Mouse (Mus musculus) stomach, postnatal 0 days (tissue): ENCODE measurements around the gene Ccdc9. TPM values are rescaled to one million over a fixed set of nuclear protein-coding genes. Genes with fewer than 3 reads are reported as not detected.

Experiments used
- ATAC-seq: fragments of 200-750 bp; cut with Nextera tagmentation; 2 replicates; pipeline ENCODE4 v1.8.0; 2017; ENCODE audit not compliant: low FRiP score, low TSS enrichment
- DNase-seq: peaks from one replicate; pipeline ENCODE4 v3.0.0-alpha.2; 2016; ENCODE audit warnings: low spot score
- H3K27ac ChIP-seq: fragments of 300-500 bp; sonication (generic); replicated peaks from 2 replicates; pipeline ENCODE4 v1.5.1; 2014; ENCODE audit warnings: mild to moderate bottlenecking, control low read depth
- H3K27me3 ChIP-seq: fragments of 300-500 bp; sonication (generic); 2 replicates; pipeline ENCODE4 v1.6.1; 2014; ENCODE audit warnings: low read length; ENCODE audit not compliant: control insufficient read depth, insufficient read depth
- H3K36me3 ChIP-seq: fragments of 300-500 bp; sonication (generic); 2 replicates; pipeline ENCODE4 v1.6.1; 2014; ENCODE audit warnings: low read length, mixed read lengths; ENCODE audit not compliant: control insufficient read depth, insufficient read depth
- H3K4me1 ChIP-seq: fragments of 300-500 bp; sonication (generic); replicated peaks from 2 replicates; pipeline ENCODE4 v1.6.1; 2014; ENCODE audit warnings: antibody characterized with exemption; ENCODE audit not compliant: control insufficient read depth, insufficient read depth
- H3K4me2 ChIP-seq: fragments of 300-500 bp; sonication (generic); replicated peaks from 2 replicates; pipeline ENCODE4 v1.6.1; 2014; ENCODE audit warnings: low read depth, mild to moderate bottlenecking, control low read depth, moderate library complexity
- H3K4me3 ChIP-seq: fragments of 300-500 bp; sonication (generic); 2 replicates; pipeline ENCODE4 v1.5.1; 2014; ENCODE audit warnings: low read depth, low read length, control low read depth
- H3K9ac ChIP-seq: fragments of 300-500 bp; sonication (generic); 2 replicates; pipeline ENCODE4 v1.6.1; 2014; ENCODE audit warnings: mild to moderate bottlenecking, low read length, control low read depth, mixed read lengths
- H3K9me3 ChIP-seq: fragments of 300-500 bp; sonication (generic); 2 replicates; pipeline ENCODE4 v1.6.1; 2016; ENCODE audit warnings: low read length; ENCODE audit not compliant: control insufficient read depth
- CTCF ChIP-seq: IDR thresholded peaks from 2 replicates; pipeline ENCODE4 v1.5.1; 2016; ENCODE audit warnings: antibody characterized with exemption, low read depth, mild to moderate bottlenecking, moderate library complexity
- EP300 ChIP-seq: optimal IDR thresholded peaks from 2 replicates; pipeline ENCODE3; 2016; ENCODE audit warnings: antibody characterized with exemption
- WGBS: fragments of 180-500 bp; shearing (Covaris S2); extraction: QIAGEN DNeasy Blood & Tissue Kit; methylation state at CpG from one replicate; pipeline ENCODE4 v1.1.7; 2014; 5-methylcytosine and 5-hydroxymethylcytosine counted together
- polyA plus RNA-seq: library from polyadenylated mRNA; unstranded; fragments of >200 nt; fragmentation: Nextera tagmentation; extraction: Ambion mirVana; gene quantifications from 2 replicates; pipeline ENCODE4 v1.2.1, GENCODE M21; 2015

Gene Ccdc9
- polyA plus RNA-seq, 1 experiment from 2014 or later, result 11.5 TPM

GRCm38 (mm10) chr7:16294346-16294745, 7.8 kb upstream of the Ccdc9 start:
- TF ChIP-seq EP300 (no peak), CTCF (peak; percentile 51)
- peak; percentile 58 for DNase-seq
- peak overlapping the region; percentile 18; the same call in 1 of the 2 replicates for H3K27ac ChIP-seq

GRCm38 (mm10) chr7:16287791-16288190, 1.2 kb upstream of the Ccdc9 start:
- H3K36me3 ChIP-seq, result peaks cover 5% of the 10 kb centered on the region
- H3K27me3 ChIP-seq, result no peaks in the 10 kb centered on the region
- no peak overlapping the region for H3K27ac ChIP-seq
- H3K4me3 ChIP-seq, result no peak overlapping the region
- H3K9me3 ChIP-seq, result no peaks in the 10 kb centered on the region
- 63% methylated on average over 1 of the region's 1 CpGs for WGBS
- ATAC-seq (no peak), DNase-seq (no peak)
- TF ChIP-seq CTCF (no peak), EP300 (no peak)
- H3K9ac ChIP-seq, result no peak overlapping the region
- H3K4me1 ChIP-seq, result no peaks in the 10 kb centered on the region
- no peak overlapping the region for H3K4me2 ChIP-seq

More at GRCm38 (mm10) chr7:16294346-16294745, 7.8 kb upstream of the Ccdc9 start:
- no peaks in the 10 kb centered on the region for H3K9me3 ChIP-seq
- H3K9ac ChIP-seq, result no peak overlapping the region
- H3K4me2 ChIP-seq, result peak overlapping the region; percentile 79
- H3K4me3 ChIP-seq, result no peak overlapping the region
- H3K36me3 ChIP-seq, result no peaks in the 10 kb centered on the region
- H3K27me3 ChIP-seq, result no peaks in the 10 kb centered on the region
- no peaks in the 10 kb centered on the region for H3K4me1 ChIP-seq
- 26% methylated on average over 4 of the region's 4 CpGs for WGBS
- peak; percentile 58 for ATAC-seq

GRCm38 (mm10) chr7:16287016-16287415, 421 bp upstream of the Ccdc9 start:
- Histone ChIP-seq H3K36me3 (peaks cover 13% of the 10 kb centered on the region), H3K4me2 (peak overlapping the region; percentile 57), H3K4me1 (no peaks in the 10 kb centered on the region), H3K4me3 (peak overlapping the region; percentile 67), H3K9me3 (no peaks in the 10 kb centered on the region), H3K27me3 (no peaks in the 10 kb centered on the region), H3K27ac (peak overlapping the region; percentile 26; the same call in 1 of the 2 replicates), H3K9ac (no peak overlapping the region)
- 78% methylated on average over 2 of the region's 2 CpGs for WGBS
- no peak for ATAC-seq
- DNase-seq, result no peak
- TF ChIP-seq EP300, result peak; percentile 30
- TF ChIP-seq CTCF, result no peak

GRCm38 (mm10) chr7:16285450-16286025, 1.1 kb downstream of the Ccdc9 start:
- TF ChIP-seq EP300, result no peak
- 0 out of 2 replicates have a peak, but pooled peaks have one; percentile 12 for TF ChIP-seq CTCF
- ATAC-seq (peak; percentile 76), DNase-seq (peak; percentile 88)
- WGBS, result 4% methylated on average over 14 of the region's 14 CpGs
- Histone ChIP-seq H3K4me2 (peak overlapping the region; percentile 55), H3K36me3 (peaks cover 24% of the 10 kb centered on the region), H3K4me3 (peak overlapping the region; percentile 67), H3K27me3 (no peaks in the 10 kb centered on the region), H3K27ac (peak overlapping the region; percentile 85), H3K9ac (peak overlapping the region; percentile 48), H3K9me3 (no peaks in the 10 kb centered on the region), H3K4me1 (no peaks in the 10 kb centered on the region)

- Histone ChIP-seq H3K9me3 (no peaks in the 10 kb centered on the region), H3K27ac (peak overlapping the region; percentile 85), H3K4me3 (peak overlapping the region; percentile 67), H3K4me1 (no peaks in the 10 kb centered on the region), H3K27me3 (no peaks in the 10 kb centered on the region), H3K36me3 (peaks cover 26% of the 10 kb centered on the region), H3K9ac (peak overlapping the region; percentile 43), H3K4me2 (peak overlapping the region; percentile 55)
- ATAC-seq (no peak), DNase-seq (no peak)
- no peak for TF ChIP-seq CTCF
- 33% methylated on average over 9 of the region's 9 CpGs for WGBS
Observed at GRCm38 (mm10) chr7:16284904-16285303, 1.7 kb downstream of the Ccdc9 start.

GRCm38 (mm10) chr7:16284001-16284400, 2.6 kb downstream of the Ccdc9 start:
- TF ChIP-seq CTCF (no peak), EP300 (no peak)
- H3K36me3 ChIP-seq, result peaks cover 26% of the 10 kb centered on the region
- no peaks in the 10 kb centered on the region for H3K27me3 ChIP-seq
- DNase-seq (no peak), ATAC-seq (no peak)
- WGBS, result 92% methylated on average over 8 of the region's 8 CpGs
- no peak overlapping the region for H3K4me3 ChIP-seq
- no peak overlapping the region for H3K27ac ChIP-seq
- H3K4me1 ChIP-seq, result no peaks in the 10 kb centered on the region
- no peak overlapping the region for H3K9ac ChIP-seq
- no peaks in the 10 kb centered on the region for H3K9me3 ChIP-seq
- H3K4me2 ChIP-seq, result no peak overlapping the region
